Mouse (Mus musculus) hindbrain, embryonic 11.5 days (tissue): Measurements from ENCODE around the gene Ino80d. TPM values are rescaled to one million over a fixed set of nuclear protein-coding genes. Genes with fewer than 3 reads are reported as not detected.

Experiments
- polyA plus RNA-seq: library from polyadenylated mRNA; unstranded; fragments of >200 nt; fragmentation: Nextera tagmentation; extraction: Ambion mirVana; gene quantifications from 2 replicates; pipeline ENCODE4 v1.2.1, GENCODE M21; 2014

Gene Ino80d
- polyA plus RNA-seq, 1 experiment from 2014 or later = 16.8 TPM

Other genes starting within 250 kb of the Ino80d start
- gene Eef1b2, start 62.2 kb upstream of the Ino80d start, polyA plus RNA-seq = 511 and 534 TPM in 2 replicates
- gene Ndufs1, start 62.2 kb upstream of the Ino80d start, polyA plus RNA-seq = 135 and 158 TPM in 2 replicates
- 0.08 and 0.27 TPM in 2 replicates for gene Gpr1, start 99.9 kb upstream of the Ino80d start, polyA plus RNA-seq
- gene Zdbf2, start 158.6 kb upstream of the Ino80d start, polyA plus RNA-seq = 16.1 and 24.7 TPM in 2 replicates